Mouse (Mus musculus) macrophage (primary cell): Measurements from ENCODE around the gene Armh1. TPM values are rescaled to one million over a fixed set of nuclear protein-coding genes. Genes with fewer than 3 reads are reported as not detected.
"Not testable (repeated sequence)": the region's sequence is repeated elsewhere in the genome, so short reads cannot be mapped to it uniquely, and the experiment has no call there.

ENCODE experiments used
- H3K27ac ChIP-seq: fragments of 350-480 bp; formaldehyde crosslinking; 2 replicates; pipeline ENCODE4 v1.9.0; 2021
- H3K36me3 ChIP-seq: fragments of 350-480 bp; formaldehyde crosslinking; 2 replicates; pipeline ENCODE4 v1.9.0; 2021; ENCODE audit errors: inconsistent target
- H3K4me3 ChIP-seq: fragments of 350-480 bp; formaldehyde crosslinking; 2 replicates; pipeline ENCODE4 v1.9.0; 2021; ENCODE audit errors: inconsistent target
- H3K79me2 ChIP-seq: fragments of 350-480 bp; formaldehyde crosslinking; 2 replicates; pipeline ENCODE4 v1.9.0; 2021; ENCODE audit errors: inconsistent target
- WGBS: methylation state at CpG from one replicate; pipeline ENCODE4 v1.1.7; 2026; ENCODE audit warnings: inconsistent platforms; ENCODE audit not compliant: missing documents; 5-methylcytosine and 5-hydroxymethylcytosine counted together
- polyA plus RNA-seq: library from polyadenylated mRNA; stranded (reverse); fragments of 250-400 nt; gene quantifications from 3 replicates; pipeline ENCODE4 v1.2.4, GENCODE M21; 2018; ENCODE audit warnings: inconsistent platforms

The Armh1 gene
- polyA plus RNA-seq, 1 experiment from 2014 or later: not detected

- Histone ChIP-seq H3K79me2 (no peaks in the 10 kb centered on the region; the same call in 1 of the 2 replicates), H3K27ac (no peak overlapping the region), H3K36me3 (peaks cover 95% of the 10 kb centered on the region), H3K4me3 (no peak overlapping the region)
- 96% methylated on average over 10 of the region's 10 CpGs for WGBS
Observed at GRCm38 (mm10) chr4:117278381-117279252, 26.7 kb upstream of the Armh1 start.

DNA sequence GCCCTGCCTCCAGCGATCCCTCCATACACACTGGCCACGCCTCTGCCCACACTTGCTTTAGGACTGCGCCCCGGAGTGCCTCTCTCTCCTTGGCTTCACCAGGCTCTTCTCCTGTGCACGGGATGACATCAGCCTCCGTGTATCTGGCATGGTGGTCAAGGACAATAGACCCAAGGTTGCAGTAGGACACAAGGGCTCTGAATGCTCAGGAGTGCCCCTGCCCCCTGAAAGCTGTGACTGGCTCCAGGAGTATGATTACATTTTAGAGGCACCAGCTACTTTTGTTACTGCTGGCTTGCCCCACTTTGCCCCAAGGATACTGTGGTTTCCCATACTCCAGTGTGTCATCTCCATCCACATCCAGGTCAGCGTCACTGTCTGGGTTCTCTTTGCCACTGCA, 25.8 kb upstream of the Armh1 start:
- H3K36me3 ChIP-seq: peaks cover 99% of the 10 kb centered on the region
- no peak overlapping the region for H3K27ac ChIP-seq
- H3K4me3 ChIP-seq: no peak overlapping the region
- no peaks in the 10 kb centered on the region; the same call in 1 of the 2 replicates for H3K79me2 ChIP-seq
- WGBS: 98% methylated on average over 7 of the region's 7 CpGs

- Histone ChIP-seq H3K27ac (no peak overlapping the region), H3K4me3 (no peak overlapping the region), H3K79me2 (no peaks in the 10 kb centered on the region; the same call in 1 of the 2 replicates), H3K36me3 (peaks cover 99% of the 10 kb centered on the region)
- 97% methylated on average over 13 of the region's 13 CpGs for WGBS
Observed at GRCm38 (mm10) chr4:117277021-117277420, 25.1 kb upstream of the Armh1 start.

DNA sequence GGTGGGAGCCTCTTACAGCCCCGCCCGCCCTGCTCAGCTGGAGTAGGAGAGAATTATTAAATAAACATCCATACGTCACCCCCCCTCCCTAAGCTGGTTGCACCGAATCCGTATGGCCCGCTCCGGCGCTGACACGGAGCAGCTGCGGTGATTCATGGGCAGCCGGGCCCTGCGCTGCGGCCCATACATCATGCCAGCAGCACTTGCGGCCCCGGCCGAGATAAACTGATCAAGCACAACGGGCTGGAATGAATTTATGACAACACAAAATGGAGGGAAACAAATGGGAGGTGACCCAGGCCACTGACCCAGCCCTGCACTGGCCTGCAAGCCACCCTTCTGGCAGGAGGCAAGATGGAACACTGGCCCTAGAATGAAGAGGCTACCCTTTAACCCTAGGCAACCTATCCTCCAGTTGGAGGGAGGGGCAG, 24.4 kb upstream of the Armh1 start:
- H3K27ac ChIP-seq: no peak overlapping the region
- 97% methylated on average over 17 of the region's 17 CpGs for WGBS
- no peaks in the 10 kb centered on the region; the same call in 1 of the 2 replicates for H3K79me2 ChIP-seq
- no peak overlapping the region for H3K4me3 ChIP-seq
- peaks cover 95% of the 10 kb centered on the region for H3K36me3 ChIP-seq

GRCm38 (mm10) chr4:117274720-117275119, 22.8 kb upstream of the Armh1 start:
- Histone ChIP-seq H3K4me3 (no peak overlapping the region), H3K79me2 (no peaks in the 10 kb centered on the region), H3K36me3 (peaks cover 79% of the 10 kb centered on the region), H3K27ac (no peak overlapping the region)
- 90% methylated on average over 4 of the region's 4 CpGs for WGBS

DNA sequence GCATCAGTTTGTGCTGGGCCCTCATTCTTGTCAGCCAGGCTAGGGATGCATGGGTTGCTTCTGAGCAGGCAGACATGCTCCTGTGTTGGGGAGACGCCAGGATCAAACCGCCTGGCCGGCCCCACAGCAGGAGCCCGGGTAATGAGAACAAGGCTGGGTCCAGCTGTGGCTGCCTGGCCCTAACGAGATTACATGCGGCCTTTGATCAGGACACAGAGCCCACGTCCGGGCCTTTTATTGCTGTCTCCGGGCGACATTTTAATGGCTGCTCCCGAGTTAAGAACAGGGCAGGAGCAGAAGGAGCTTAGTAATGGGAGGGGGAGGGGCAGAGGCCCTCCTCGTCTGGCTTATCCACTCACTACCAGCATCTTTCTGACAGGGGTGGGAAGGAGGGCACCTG, 20.5 kb upstream of the Armh1 start:
- 91% methylated on average over 12 of the region's 12 CpGs for WGBS
- no peak overlapping the region for H3K27ac ChIP-seq
- H3K36me3 ChIP-seq: peaks cover 57% of the 10 kb centered on the region
- no peaks in the 10 kb centered on the region for H3K79me2 ChIP-seq
- H3K4me3 ChIP-seq: no peak overlapping the region

- H3K36me3 ChIP-seq: peaks cover 35% of the 10 kb centered on the region
- no peak overlapping the region for H3K4me3 ChIP-seq
- no peak overlapping the region for H3K27ac ChIP-seq
- no peaks in the 10 kb centered on the region for H3K79me2 ChIP-seq
- 24% methylated on average over 6 of the region's 6 CpGs for WGBS
Observed at GRCm38 (mm10) chr4:117270278-117270677, 18.4 kb upstream of the Armh1 start.

GRCm38 (mm10) chr4:117267831-117268437, 16.0 kb upstream of the Armh1 start:
- Histone ChIP-seq H3K27ac (no peak overlapping the region), H3K36me3 (peaks cover 13% of the 10 kb centered on the region), H3K79me2 (no peaks in the 10 kb centered on the region), H3K4me3 (no peak overlapping the region)
- 79% methylated on average over 25 of the region's 25 CpGs for WGBS

- 6% methylated on average over 2 of the region's 2 CpGs for WGBS
- H3K36me3 ChIP-seq: peaks cover 6% of the 10 kb centered on the region; the same call in 1 of the 2 replicates
- H3K27ac ChIP-seq: no peak overlapping the region
- no peak overlapping the region for H3K4me3 ChIP-seq
- no peaks in the 10 kb centered on the region for H3K79me2 ChIP-seq
Observed at GRCm38 (mm10) chr4:117267284-117267683, 15.4 kb upstream of the Armh1 start.

GRCm38 (mm10) chr4:117262987-117263386, 11.1 kb upstream of the Armh1 start:
- 85% methylated on average over 5 of the region's 8 CpGs for WGBS
- H3K79me2 ChIP-seq: no peaks in the 10 kb centered on the region
- H3K4me3 ChIP-seq: no peak overlapping the region
- no peaks in the 10 kb centered on the region for H3K36me3 ChIP-seq
- no peak overlapping the region for H3K27ac ChIP-seq

DNA sequence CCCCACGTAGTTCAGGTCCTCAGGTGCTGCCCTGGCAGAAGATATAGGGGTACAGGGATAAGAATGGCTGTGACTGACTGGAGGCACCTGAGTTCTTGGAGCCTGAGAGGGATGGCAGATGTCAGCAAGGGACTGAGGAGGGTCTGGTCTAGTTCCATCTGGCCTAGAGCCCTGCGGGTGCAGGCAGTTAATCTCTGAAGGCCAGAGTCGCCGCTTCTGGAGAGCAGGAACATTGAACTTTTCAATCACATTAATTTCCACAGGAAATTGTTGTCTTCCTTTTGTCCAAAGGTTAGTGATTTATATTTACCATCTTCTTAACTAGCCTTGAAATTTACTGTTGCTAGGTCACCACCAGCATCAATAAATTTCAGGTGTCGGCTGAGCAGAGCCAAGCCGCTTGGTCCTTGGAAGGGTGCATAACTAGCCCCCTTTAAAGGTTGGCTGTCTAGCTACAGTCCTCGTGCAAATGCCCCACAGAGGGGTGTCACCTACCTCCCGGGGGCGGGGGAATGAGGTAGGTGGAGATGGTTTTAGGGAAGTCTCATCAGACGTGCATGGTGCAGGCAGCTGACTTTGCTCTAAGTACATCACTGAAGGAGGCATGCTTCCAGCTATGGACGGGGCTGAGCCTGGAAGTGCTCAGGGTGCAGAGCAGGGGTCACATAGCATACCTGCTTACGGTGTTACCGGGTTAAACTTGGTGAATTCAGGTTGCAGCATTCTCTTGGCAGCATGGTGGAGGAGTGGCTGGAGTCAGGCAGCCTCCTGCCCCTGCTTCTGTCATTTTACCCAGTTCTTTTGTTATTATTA, 10.4 kb upstream of the Armh1 start:
- 72% methylated on average over 13 of the region's 13 CpGs for WGBS
- no peak overlapping the region for H3K27ac ChIP-seq
- H3K4me3 ChIP-seq: no peak overlapping the region
- H3K79me2 ChIP-seq: no peaks in the 10 kb centered on the region
- H3K36me3 ChIP-seq: no peaks in the 10 kb centered on the region

- no peak overlapping the region for H3K27ac ChIP-seq
- no peaks in the 10 kb centered on the region for H3K79me2 ChIP-seq
- no peak overlapping the region for H3K4me3 ChIP-seq
- 91% methylated on average over 2 of the region's 2 CpGs for WGBS
- no peaks in the 10 kb centered on the region for H3K36me3 ChIP-seq
Observed at GRCm38 (mm10) chr4:117261222-117261621, 9.3 kb upstream of the Armh1 start.

DNA sequence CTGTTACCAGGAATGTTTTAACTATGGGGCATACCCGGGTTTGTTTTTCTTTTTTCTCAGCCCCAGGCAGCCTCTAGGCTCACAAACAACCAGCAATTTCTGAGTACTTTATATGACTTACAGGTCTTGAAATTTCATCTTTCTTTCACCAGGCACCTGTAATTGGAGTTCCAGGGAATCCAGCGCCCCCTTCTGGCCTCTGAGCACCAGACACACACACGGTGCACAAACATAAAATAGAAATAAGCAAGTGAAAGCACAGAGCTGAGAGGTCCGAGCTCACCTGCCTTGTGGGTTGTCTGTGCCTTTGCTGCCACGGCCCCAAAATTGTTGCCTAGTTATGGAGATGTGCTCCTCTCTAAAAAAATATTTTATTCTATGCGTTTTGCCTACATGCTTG, 8.0 kb upstream of the Armh1 start:
- not testable (repeated sequence) for H3K36me3 ChIP-seq, H3K4me3 ChIP-seq, H3K27ac ChIP-seq, H3K79me2 ChIP-seq
- WGBS: 85% methylated on average over 5 of the region's 6 CpGs

DNA sequence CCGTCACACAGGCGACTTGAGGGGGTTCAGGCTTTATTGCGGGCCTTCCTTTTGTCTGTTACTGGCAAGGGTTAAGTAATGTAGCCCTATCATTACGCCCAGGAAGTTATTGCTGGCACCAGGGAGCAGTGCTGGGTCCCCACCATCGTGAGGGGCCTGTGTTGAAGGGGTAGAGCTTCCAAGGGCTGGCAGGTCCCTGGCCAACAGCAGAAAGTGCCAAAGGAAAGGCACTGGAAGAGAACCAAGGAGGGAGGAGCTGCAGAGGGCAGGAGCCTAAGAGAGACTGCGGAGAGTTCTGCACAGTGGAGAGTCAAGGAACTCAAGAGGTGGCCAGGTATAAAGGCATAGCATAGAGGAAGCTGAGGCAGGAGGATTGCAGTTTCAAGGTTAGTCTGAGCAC, 2.7 kb upstream of the Armh1 start:
- peak overlapping the region; percentile 56; the same call in 1 of the 2 replicates for H3K27ac ChIP-seq
- no peak overlapping the region for H3K4me3 ChIP-seq
- H3K36me3 ChIP-seq: no peaks in the 10 kb centered on the region
- no peaks in the 10 kb centered on the region for H3K79me2 ChIP-seq
- 20% methylated on average over 6 of the region's 6 CpGs for WGBS
